Mouse (Mus musculus): ENCODE measurements around the gene Prnp. TPM values are rescaled to one million over a fixed set of nuclear protein-coding genes. Genes with fewer than 3 reads are reported as not detected.

Gene Prnp
- total RNA-seq, 2 experiments from 2014 or later, result 159 to 175 TPM

GRCm38 (mm10) chr2:131905776-131906175 lies 4.0 kb upstream of the Prnp start:
- ATAC-seq (replicated peaks; ENCODE audit: low FRiP score, poor library complexity, severe bottlenecking), result no peak

GRCm38 (mm10) chr2:131906266-131906665 lies 3.5 kb upstream of the Prnp start:
- ATAC-seq (replicated peaks; ENCODE audit: low FRiP score, poor library complexity, severe bottlenecking), result no peak

- no peak for ATAC-seq (replicated peaks; ENCODE audit: low FRiP score, poor library complexity, severe bottlenecking)
These were observed 2.9 kb upstream of the Prnp start for GRCm38 (mm10) chr2:131906846-131907245.

GRCm38 (mm10) chr2:131907311-131907710 lies 2.4 kb upstream of the Prnp start:
- no peak for ATAC-seq (replicated peaks; ENCODE audit: low FRiP score, poor library complexity, severe bottlenecking)

- ATAC-seq (replicated peaks; ENCODE audit: low FRiP score, poor library complexity, severe bottlenecking), result no peak
These were observed 1.3 kb upstream of the Prnp start for GRCm38 (mm10) chr2:131908351-131908861.

- ATAC-seq (replicated peaks; ENCODE audit: low FRiP score, poor library complexity, severe bottlenecking), result no peak
These were observed 822 bp upstream of the Prnp start for GRCm38 (mm10) chr2:131908906-131909305.

GRCm38 (mm10) chr2:131910847-131911246 lies 1.1 kb downstream of the Prnp start:
- ATAC-seq (replicated peaks; ENCODE audit: low FRiP score, poor library complexity, severe bottlenecking), result no peak

GRCm38 (mm10) chr2:131911341-131911740 lies 1.6 kb downstream of the Prnp start:
- ATAC-seq (replicated peaks; ENCODE audit: low FRiP score, poor library complexity, severe bottlenecking), result no peak

- ATAC-seq (replicated peaks; ENCODE audit: low FRiP score, poor library complexity, severe bottlenecking), result no peak
These were observed 3.0 kb downstream of the Prnp start for GRCm38 (mm10) chr2:131912526-131913258.

GRCm38 (mm10) chr2:131932275-131932902 lies 22.7 kb downstream of the Prnp start:
- ATAC-seq (replicated peaks; ENCODE audit: low FRiP score, poor library complexity, severe bottlenecking), result no peak

GRCm38 (mm10) chr2:131933013-131933412 lies 23.3 kb downstream of the Prnp start:
- no peak for ATAC-seq (replicated peaks; ENCODE audit: low FRiP score, poor library complexity, severe bottlenecking)

- no peak for ATAC-seq (replicated peaks; ENCODE audit: low FRiP score, poor library complexity, severe bottlenecking)
These were observed 23.9 kb downstream of the Prnp start for GRCm38 (mm10) chr2:131933598-131933997.

GRCm38 (mm10) chr2:131934243-131934642 lies 24.5 kb downstream of the Prnp start:
- ATAC-seq (replicated peaks; ENCODE audit: low FRiP score, poor library complexity, severe bottlenecking), result no peak

GRCm38 (mm10) chr2:131935390-131936105 lies 25.8 kb downstream of the Prnp start:
- ATAC-seq (replicated peaks; ENCODE audit: low FRiP score, poor library complexity, severe bottlenecking), result 0 out of 2 replicates have a peak, but pooled peaks have one; percentile 16

- no peak for ATAC-seq (replicated peaks; ENCODE audit: low FRiP score, poor library complexity, severe bottlenecking)
These were observed 26.7 kb downstream of the Prnp start for GRCm38 (mm10) chr2:131936410-131936809.

GRCm38 (mm10) chr2:131939404-131940111 lies 29.8 kb downstream of the Prnp start:
- ATAC-seq (replicated peaks; ENCODE audit: low FRiP score, poor library complexity, severe bottlenecking), result peak; percentile 61

- ATAC-seq (replicated peaks; ENCODE audit: low FRiP score, poor library complexity, severe bottlenecking), result peak; percentile 81
These were observed 30.8 kb downstream of the Prnp start for GRCm38 (mm10) chr2:131940506-131940905.

GRCm38 (mm10) chr2:131941501-131941900 lies 31.8 kb downstream of the Prnp start:
- ATAC-seq (replicated peaks; ENCODE audit: low FRiP score, poor library complexity, severe bottlenecking), result no peak

- no peak for ATAC-seq (replicated peaks; ENCODE audit: low FRiP score, poor library complexity, severe bottlenecking)
These were observed 34.6 kb downstream of the Prnp start for GRCm38 (mm10) chr2:131944370-131944769.

GRCm38 (mm10) chr2:131945225-131945624 lies 35.5 kb downstream of the Prnp start:
- no peak for ATAC-seq (replicated peaks; ENCODE audit: low FRiP score, poor library complexity, severe bottlenecking)
